Mouse (Mus musculus): Measurements from ENCODE around the gene Ces3b.
A peak's percentile ranks its signal among the peaks of the same experiment; 100 is the strongest.
"Not testable (repeated sequence)": the region's sequence is repeated elsewhere in the genome, so short reads cannot be mapped to it uniquely, and the experiment has no call there.

The Ces3b gene

DNA sequence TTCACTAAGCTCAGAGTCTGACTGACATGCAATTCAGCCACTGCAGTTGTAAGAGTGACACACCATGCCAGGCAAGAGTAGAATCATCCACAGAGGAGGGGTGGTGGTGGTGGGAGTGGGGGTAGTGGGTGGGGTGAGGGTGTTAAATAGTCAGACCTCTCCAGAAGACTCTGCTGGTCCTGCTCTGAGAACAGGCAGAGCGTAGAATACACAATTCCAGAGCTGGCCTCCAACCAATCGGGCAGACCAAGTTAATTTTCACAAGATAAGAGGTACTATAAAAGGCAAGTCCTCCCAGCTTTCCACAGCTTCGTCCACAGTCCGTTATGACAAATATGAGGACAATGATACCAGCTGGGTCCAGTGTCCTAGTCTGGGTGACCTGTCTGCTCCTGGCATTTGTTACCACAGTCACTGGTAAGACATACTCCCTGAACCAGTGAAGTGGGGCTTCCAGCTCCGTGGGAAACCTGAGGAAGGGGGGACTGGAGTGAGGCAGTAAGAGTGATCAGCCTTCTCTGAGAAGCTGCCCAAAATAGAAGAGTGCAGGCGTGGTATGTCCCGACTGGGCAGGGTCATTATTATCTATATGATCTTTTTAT lies at the start of gene Ces3b:
Gene Ces3b, plus strand, starts transcription at position 305 of the 602 bp plus-strand sequence.
- no peak for DNase-seq

GRCm38 (mm10) chr8:105043510-105043909 lies 40.0 kb upstream of the Ces3b start:
- DNase-seq, result no peak

- no peak for DNase-seq
Measured at GRCm38 (mm10) chr8:105045824-105046401, 37.6 kb upstream of the Ces3b start.

GRCm38 (mm10) chr8:105048371-105048854 lies 35.1 kb upstream of the Ces3b start, which contains the start of gene Ces3a:
TSS of gene Ces3a (plus strand) at chr8:105048601.
- DNase-seq, result no peak

GRCm38 (mm10) chr8:105056211-105056610 lies 27.3 kb upstream of the Ces3b start:
- DNase-seq, result no peak

DNA sequence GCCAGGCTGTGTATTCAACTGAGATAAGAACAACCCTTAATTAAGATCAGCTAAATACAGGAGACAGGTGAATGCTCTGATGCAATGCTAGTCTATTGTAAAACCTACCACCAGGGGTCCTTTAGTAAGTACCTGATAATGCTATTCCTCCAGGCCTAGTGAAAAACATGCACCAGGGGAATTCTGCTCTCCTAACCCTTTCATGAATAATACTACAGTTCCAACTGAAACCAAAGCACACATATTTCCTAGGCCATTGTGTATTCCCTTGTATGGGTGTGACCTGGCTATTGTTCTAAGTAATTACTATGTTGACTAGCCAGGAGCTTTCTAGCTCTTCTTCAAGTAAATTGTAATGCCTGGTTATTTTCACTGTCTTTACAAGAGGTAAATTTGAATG lies 23.5 kb upstream of the Ces3b start:
- DNase-seq, result no peak

DNA sequence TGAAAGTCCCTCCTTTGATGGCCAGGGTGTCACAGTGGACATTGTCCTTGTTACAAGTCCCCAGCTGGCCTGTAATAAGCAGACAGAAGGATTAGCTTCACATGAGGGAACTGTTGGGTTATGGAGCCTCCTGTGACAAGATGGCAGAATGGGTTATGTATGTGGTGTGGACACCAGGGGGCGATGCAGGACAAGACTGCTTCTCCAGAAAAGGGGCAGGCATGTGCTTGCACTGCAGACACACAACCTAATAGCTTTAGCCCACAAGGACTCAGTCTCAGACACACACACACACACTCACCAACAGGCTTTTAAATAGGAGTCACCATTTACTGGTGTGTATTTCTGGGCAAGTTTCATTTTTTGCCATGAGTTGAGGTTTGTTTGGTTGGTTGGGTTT lies 16.8 kb upstream of the Ces3b start:
- peak; percentile 41 for DNase-seq

DNA sequence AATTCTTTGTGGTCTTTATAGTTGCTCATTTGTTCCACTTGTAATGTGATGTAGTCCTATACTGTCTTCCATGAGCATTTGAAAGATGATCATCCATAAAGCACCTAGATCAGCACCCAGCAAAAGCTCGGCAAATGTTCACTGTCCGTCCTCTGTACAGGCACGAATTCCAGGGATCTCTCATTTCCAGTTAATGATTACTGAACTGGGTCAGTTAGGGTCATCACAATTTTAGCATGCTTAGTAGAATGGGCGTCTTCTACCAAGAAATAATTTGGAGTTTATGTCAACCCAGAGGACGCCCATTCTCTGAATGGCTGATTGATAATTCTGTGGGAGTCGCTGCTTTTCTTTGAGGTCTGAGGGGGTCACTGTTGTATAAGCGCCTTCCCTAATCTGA lies 15.6 kb upstream of the Ces3b start:
- not testable (repeated sequence) for DNase-seq

- DNase-seq, result no peak
Measured at GRCm38 (mm10) chr8:105068971-105069370, 14.6 kb upstream of the Ces3b start.

- DNase-seq, result no peak
Measured at GRCm38 (mm10) chr8:105076601-105077000, 7.0 kb upstream of the Ces3b start.

- no peak for DNase-seq
Measured at GRCm38 (mm10) chr8:105077071-105077470, 6.5 kb upstream of the Ces3b start.

GRCm38 (mm10) chr8:105078591-105078990 lies 5.0 kb upstream of the Ces3b start:
- no peak for DNase-seq

DNA sequence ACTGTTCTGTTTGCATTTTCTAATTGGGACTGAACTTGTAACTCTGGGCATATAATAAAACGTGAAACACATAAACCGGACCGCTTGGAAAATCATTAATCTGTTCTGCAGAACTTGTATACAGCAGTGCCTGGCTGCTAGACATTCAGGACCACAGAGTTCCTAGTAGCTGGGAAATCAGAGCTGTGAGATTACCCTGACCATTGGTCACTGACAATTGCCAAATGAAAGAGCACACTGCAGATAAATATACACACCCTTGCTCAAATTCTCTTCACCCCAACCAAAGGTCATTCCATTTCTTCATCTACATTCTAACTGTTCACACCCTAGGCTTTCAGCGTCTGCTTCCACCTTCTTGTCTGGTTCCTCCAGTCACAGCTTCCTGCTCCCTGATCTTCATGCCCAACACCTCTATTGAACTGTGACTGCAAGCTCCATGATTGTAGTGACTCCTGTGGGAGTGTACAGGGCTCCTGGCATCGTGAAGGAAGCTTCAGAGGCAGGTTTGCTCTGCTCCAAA lies 2.7 kb upstream of the Ces3b start:
- no peak for DNase-seq

DNA sequence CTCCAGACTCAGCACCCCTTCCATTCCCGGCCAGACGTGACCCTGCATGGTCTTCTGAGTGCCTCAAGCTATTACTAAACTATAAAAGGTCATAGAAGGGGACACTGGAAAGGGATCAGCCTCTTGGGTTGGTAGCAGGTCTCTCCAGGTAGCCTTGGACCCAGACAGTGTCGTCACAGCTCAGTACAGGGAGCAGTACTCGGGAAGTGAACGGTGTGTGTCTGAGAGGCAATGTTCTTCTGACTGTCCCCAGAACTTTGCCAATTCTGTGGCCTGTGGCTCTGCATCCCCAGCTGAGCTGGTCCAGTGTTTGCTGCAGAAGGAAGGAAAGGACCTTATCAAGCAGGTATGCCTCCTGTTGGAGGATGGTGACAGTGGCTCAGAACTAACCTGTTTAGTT lies 4.6 kb downstream of the Ces3b start:
- DNase-seq, result not testable (repeated sequence)

GRCm38 (mm10) chr8:105088581-105088980 lies 5.0 kb downstream of the Ces3b start:
- DNase-seq, result no peak

- DNase-seq, result no peak
Measured at GRCm38 (mm10) chr8:105093992-105094391, 10.4 kb downstream of the Ces3b start.

GRCm38 (mm10) chr8:105102101-105102785 lies 18.7 kb downstream of the Ces3b start:
- not testable (repeated sequence) for DNase-seq

DNA sequence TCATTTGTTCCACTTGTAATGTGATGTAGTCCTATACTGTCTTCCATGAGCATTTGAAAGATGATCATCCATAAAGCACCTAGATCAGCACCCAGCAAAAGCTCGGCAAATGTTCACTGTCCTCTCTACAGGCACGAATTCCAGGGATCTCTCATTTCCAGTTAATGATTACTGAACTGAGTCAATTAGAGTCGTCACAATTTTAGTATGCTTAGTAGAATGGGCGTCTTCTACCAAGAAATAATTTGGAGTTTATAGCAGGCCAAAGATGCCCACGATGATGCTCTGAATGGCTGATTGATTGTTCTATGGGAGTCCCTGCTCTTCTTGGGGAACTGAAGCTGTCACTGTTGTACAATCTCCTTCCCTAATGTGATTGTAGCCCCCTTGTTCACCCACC lies 20.1 kb downstream of the Ces3b start:
- DNase-seq, result not testable (repeated sequence)

- DNase-seq, result no peak
Measured at GRCm38 (mm10) chr8:105104220-105104619, 20.7 kb downstream of the Ces3b start.

DNA sequence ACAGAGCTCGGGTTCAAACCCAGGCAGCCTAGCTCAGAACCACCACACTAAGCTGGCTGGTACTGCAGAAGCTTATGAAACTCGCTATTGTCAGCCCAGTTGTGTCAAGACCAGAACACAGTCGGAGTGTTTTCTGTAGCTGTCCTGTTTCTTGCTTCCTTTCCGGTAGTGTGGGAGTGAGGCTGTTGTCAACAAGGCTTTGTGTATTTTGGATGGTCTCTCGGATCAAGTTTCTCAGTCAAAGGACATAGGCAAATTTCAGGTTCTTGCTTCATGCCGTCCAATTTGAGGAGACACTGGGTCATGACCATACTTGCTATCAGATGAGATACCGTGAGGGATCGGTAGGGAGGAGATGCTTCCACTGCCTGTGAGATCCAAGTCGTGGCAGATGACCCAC lies 46.3 kb downstream of the Ces3b start:
- DNase-seq, result no peak

- DNase-seq, result no peak
Measured at GRCm38 (mm10) chr8:105131509-105131908, 48.0 kb downstream of the Ces3b start, which contains the start of gene Ces4a. TSS of gene Ces4a (plus strand) at chr8:105131800.

DNA sequence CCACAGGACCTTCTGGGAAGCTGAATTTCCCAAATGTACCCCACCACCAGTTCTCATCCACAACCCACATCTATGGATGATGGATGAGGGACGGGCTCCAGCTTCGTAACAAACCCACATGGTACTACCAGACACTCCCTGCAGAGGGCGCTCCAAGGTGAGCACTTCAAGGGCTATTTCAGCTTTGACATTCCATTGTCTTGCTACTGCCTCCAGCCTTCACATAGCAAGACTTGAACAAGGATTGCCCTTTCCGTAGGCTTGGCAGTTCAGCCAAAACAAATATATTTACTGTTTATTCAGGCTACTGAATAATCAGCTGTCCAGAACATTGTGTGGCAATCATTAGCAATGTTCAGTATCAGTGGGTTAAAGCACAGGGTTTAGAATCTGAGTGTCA lies 54.9 kb downstream of the Ces3b start:
- DNase-seq, result peak; percentile 86

GRCm38 (mm10) chr8:105142395-105142794 lies 58.8 kb downstream of the Ces3b start:
- no peak for DNase-seq
